Mouse (Mus musculus) ovary, adult 18-20 months (tissue): ENCODE measurements around the gene Ankrd60.

Source experiments
- DNase-seq: peaks from one replicate; pipeline ENCODE4 v3.0.0; 2022; ENCODE audit warnings: low spot score, mixed read lengths

The Ankrd60 gene

DNA sequence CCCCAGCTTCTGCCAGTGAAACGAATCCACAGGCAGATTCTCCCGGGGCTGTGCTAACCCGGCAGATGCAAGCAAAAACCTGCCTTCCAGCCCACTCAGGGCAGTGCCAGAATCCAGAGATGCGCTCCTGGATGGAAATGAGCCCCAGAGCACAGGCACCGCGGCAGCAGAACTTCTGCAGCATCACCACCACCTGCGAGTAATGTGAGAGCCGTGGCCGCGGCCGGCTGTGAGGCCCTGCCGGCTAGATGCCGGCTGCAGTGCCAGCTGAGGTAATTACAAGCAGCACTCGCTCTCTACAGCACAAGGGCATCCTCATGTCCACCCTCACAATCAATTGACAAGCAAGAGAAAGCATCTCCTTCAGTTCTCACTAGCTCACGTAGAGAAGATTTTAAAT is 6.2 kb upstream of the Ankrd60 start:
- no peak for DNase-seq

DNA sequence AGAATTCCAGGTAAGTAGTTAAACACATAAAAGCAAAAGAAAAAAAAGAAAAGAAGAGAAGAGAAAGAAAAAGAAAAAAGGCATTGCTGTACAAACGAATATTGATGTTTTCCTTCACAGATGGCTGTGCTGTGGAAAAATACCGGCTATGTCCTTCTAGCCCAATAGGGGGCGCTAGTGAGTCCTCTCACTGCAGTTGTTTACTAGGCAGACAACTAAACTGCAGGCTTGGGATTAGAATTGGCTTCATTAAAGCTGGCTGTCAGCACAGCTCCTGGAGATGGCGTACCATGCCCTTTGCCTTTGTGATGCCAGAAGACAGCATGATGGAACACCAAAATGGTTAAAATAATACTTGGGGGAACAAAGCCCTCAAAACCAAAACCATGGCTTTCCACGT is 5.3 kb upstream of the Ankrd60 start:
- no peak for DNase-seq

DNA sequence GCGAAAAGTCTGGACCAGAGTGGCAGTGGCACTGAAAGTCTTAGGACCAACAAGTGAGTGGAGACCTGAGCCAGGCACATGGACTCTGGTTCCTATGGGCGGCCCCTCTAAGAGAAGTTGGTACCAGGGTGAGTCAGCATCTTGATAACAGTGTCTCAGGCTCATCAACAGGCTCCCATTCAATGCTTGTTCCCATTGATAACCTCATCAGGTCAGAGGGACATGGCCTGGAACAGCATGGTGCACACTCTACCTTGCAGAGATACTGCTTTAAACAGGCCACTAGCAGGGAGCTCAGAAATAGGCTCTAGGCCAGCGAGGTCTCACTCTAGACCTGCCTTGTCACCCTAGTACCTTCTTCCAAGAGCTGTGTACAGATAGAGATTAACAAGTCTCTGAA is 4.7 kb upstream of the Ankrd60 start:
- no peak for DNase-seq

DNA sequence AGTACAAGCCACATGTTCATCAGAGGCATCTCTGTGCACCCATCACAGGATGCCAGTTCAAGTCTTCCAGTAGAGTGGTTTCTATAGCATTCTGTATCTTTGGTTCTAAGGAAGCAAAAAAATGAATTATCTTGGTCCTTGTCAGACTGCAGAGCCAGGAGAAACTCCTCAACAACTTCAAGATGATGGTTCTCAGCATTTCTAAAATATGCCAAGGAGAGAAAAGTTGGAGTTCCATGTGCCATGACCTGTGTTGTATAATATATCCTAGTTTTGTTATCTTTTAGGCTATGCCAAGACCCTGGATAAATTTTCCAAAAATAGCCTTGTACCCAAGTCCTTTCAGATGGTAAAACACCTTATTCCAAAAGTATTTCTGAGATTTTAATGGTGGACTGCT is 2.9 kb upstream of the Ankrd60 start:
- DNase-seq = no peak

DNA sequence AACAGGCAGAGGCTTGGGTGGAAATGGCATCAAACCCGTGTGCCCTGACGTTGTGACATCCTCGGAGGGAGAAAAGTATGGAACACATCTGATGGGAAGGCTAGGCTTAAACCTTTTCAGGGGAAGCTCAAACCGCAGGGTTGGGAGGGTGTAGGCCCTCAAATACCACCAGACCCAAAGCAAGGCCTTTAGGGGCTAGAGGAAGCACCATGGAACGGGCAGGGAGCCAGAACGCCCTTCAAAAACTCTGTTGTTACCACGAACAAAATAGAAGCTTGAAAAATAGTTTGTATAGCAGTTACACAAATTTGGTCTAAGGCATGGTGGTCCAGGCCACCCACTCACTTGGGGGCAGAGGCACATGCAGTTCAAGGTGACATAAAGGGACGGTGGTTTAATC is 430 bp upstream of the Ankrd60 start:
- DNase-seq = no peak

DNA sequence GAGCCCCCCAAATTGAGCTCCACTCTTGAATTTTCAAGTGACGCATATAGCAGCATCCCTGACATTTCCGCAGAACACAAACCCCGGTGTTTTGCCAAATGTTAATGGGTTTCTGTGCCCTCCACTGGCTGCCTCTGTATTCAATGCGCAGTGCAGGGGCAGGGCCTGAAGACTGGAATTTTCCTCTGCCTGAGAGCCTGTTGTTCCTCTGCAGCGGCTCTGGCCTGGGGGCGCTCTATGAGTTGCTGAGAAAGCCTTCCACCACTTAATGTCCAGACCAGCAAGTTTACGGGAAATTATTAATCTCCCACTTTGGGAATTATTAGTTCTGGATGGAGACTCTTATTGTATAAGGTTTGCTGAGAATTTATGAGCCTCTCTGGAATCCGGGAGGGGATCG is 14.0 kb downstream of the Ankrd60 start:
- DNase-seq = no peak

DNA sequence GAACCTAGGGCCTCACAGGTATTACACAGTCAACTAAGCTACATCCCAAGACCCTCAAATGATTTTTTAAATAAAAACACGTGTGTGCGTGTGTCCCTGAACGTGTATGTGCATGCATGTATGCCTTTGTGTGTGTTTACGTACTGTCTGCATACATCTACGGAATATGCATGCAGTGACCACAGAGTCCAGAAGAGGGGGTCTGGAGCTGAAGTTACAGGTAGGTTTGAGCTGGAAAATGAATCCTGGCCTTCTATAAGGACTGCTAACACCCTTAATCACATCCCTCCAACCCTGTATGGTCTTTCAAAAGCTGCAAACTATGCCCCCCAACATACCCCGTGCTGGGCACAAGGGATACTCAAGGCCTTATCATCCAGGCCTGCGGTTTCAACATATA is 14.8 kb downstream of the Ankrd60 start:
- no peak for DNase-seq

DNA sequence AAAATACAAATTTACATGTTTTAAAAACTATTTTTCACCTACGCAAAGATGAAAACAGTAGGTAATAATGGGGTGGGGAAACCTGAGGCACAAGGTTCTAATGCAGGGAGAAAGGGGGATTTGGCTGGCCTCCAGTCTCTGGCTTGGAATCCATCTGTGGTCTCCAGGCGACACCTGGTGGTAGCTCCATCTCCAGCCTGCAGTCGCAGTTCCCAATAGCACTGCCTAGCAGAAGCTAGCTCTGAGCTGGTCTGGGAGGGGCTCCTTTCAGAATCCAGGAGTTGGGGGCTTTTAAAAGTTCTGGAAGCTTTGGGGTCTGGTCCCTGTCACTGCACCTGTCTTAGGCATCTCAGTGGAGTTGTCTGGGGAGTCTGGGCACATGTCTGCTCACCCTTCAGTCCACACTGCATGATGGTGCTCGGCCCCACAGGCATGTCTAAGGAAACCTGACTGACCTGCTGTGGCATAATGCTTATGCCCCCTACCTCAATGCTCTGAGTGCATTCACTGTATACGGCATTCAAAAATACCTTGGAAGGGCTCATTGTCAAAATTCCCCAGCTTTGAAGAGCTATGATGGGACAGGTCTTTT is 16.2 kb downstream of the Ankrd60 start:
- peak; percentile 15 for DNase-seq

DNA sequence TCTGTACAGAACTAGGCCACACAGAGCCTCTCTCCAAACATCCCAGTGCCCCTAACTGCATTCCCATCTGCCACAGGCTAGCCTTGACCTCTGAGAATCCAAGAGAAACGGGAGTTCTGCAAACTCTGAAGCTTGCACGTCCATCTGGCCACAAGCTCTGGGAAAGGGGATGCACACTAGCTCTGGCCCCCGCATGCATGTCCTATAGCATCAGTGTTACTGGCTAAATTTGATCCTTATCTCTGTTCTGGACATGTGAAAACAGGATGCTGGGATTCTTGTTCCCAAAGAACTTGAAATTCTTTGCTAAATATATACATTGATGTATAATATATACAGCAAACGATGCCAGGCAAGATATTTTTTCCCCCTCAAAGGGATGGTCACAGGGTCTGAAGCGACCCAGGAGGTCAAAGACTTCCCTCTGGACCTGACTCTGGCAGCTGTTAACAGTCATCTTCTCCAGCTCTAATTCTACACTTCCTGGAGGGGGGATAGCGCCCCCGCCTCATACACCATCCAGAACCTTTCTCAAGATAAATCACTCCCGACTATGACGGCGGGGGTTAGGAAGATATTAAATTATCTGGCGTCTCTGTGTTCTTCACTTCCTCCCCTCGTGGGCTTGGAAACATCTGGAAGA is 19.3 kb downstream of the Ankrd60 start:
- no peak for DNase-seq

DNA sequence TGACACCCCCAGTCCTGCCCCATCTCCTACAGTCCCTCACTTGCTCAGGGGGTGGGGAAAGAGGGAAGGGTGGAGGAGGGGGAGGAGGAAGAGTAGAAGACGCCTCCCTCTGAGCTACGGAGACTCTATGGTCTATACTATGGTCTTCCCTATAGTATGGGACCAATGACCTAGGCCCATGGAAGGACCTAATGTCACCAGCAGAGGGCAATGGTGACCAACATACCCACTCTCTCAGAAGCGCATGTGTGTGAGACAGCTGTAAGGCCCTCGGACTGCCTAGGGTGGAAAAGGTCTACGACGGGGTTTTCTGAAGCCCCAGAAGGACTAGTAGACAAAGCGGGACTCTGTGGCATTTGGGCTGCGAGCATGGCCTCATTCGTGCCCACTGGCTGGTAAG is 24.3 kb downstream of the Ankrd60 start:
- no peak for DNase-seq

DNA sequence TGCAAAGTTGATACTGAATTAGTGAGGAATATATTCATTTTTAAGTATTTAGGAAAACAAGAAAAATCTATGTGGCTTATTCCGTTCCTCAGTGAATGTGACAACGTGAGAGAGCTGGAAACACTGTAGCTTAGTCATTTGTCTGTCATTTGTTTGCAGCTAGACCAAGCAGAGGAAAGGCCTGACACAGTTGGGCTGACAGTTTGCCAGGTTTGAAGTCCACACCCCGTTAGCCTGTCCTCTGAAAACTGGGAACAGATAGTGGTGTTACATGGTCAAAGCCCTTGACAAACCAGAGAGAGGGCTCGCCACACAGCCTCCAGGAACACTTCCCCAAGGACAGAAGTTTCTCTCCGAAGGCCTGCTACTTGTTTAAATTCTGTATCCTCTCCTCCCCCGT is 27.5 kb downstream of the Ankrd60 start:
- peak; percentile 21 for DNase-seq

DNA sequence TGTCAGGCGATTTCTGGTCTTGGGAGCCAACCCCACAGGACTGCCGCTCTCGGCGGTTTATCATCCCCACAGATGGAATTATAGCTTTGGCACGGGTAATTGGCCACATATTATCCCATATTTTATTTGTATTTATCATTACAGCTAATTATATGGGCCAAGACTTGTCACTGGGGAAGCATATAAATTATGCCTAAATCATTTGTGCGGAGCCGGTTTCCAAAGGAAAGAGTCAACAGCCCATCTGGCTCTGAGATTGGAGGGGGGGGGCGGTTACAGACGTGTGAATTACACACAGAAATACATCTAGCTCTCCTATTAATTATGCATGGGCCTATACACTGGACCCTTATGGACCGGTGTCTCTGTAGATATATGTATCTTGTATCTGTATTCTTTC is 28.9 kb downstream of the Ankrd60 start:
- no peak for DNase-seq

DNA sequence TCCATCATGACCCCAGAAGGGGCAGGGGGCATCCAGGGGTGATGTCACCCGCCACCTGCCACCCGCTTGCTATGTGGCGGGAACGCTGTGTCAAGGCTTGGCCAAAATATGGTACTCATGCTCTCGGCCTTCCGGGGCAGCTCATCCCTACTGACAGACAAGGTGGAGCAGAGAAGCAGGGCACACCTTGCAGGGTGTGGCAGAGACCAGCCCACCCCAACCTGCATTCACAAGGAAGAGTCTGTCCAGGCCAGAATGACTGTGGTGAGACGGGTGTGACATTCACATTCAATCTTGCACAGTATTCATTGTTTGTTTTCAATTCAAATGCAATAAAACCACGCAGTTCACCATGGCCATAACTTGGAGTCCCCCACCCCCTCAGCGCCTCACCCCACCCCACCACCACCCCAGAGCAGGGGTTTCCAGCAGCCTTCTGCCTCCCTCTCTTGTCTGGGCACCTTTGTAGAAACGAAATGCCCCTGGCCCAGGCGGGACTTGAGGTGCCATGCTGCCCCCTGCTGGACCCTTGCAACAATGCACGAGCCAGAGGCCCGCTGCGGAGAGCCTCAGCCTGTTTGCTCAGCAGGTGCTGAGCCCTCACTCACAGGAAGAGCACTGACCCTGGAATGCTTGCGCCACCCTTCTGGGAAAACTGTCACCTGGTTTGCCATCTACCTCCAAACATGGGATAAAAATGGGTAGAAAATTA is 32.0 kb downstream of the Ankrd60 start:
- DNase-seq = peak; percentile 35

DNA sequence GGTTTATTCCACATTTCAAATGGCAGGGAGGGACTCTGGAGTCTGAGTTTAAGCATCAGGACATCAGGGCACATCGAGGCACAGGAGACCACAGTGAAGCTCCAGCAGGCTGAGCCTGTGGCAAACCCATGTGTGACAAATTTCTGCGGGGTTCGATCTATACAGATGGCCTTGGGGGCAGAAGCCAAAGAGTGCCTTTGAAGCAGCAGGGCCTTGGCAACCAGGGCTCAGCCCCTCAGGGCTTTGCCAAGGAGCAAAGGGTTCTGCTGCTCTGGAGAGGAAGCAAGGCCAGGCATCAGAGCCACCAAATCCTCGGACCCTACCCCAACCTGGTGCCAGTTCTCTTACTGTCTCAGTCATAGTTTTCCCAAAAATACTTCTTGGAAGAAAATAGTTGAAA is 35.4 kb downstream of the Ankrd60 start:
- no peak for DNase-seq

DNA sequence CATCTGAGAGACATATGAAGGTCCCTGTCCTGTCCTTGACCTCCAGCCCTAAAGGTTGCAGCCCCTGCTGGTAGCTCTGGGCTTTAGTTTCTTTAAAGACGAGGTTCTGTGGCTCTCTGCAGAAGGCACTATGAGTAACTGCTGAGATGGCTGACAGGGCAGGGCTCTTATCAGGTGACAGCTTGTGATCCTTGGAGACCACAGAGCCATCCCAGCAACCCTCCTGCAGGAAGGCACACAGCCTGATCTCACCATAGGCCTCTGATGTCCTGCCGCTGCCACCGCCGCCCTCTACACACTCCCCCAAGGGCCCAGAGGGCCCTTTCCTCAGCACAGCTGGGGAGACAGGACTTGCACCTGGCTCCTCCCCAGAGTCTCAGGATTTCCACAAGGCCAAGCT is 36.4 kb downstream of the Ankrd60 start:
- no peak for DNase-seq

DNA sequence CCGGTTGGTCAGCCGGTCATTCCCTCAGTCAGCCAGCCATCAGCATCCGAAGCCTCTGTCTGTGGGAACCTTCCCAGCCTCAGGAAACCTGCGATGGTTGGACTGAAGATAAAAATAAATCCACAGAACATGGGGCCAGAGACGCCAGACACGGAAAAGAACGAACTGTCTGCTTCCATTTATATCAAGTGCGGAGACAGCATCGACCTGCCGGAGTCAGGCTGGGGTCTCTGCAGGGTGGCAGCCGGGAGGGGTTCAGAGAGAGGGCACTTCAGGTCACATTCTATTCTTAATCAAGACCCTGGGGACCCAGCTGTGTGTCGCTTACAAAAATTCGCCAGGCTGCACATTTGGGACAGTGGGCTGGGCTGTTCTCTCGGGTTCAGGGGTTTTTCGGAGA is 38.4 kb downstream of the Ankrd60 start:
- DNase-seq = no peak

DNA sequence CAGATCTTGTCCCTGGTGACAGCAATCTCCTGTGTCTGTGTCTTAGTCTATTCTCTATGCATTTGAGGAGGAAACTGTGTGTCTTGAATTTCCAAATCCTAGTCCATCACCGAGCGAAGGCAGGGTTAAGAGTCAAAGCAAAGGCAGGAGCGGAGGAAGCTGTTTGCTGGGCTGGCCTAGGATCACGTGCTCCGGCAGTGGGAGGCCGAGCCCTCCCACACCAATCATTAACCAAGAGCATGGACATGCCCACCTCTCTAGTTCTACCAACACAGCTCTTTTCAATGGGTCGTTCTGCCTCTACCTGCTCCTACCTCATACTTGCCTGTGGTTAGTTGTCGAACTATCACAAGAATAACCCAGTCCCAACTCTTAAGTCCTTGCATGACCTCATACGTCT is 42.3 kb downstream of the Ankrd60 start:
- no peak for DNase-seq

DNA sequence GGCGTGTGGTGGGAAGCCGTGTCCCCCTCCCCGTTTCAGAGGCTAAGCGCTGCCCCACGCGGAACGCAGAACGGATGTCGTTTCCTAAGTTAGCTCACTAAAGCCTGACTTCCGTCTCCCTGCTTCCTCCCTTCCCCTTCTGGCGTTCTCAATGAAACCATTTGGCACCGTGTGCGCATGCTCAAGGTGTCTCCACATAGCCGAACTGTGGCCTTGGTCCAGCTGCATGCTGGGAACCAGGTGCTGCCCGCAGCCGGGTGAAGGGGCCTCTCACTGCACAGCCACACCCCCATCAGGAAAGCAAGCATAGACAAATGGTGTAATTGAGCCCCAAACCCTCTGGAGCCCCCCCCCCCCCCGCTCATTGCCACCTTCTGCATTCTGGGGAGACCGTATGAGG is 42.8 kb downstream of the Ankrd60 start:
- no peak for DNase-seq

DNA sequence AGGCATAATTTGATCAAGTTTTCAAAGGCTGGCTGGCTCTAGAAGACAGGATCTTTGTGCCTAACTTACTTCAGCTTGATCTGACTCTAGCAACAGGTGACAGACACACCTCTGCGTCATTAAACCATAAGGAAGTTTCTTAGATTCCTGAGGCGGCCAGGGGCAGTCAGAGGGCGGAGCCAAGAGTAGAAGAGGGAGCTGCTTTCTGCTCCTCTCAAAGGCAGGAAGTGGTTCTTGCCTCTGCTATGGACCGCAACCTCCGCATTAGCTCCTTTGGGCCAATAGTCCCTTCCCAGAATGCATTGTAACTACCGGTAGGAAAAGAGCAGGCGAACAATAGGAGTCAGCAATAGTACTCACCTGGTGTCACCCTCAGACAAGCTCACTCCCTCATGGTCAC is 43.6 kb downstream of the Ankrd60 start:
- no peak for DNase-seq

DNA sequence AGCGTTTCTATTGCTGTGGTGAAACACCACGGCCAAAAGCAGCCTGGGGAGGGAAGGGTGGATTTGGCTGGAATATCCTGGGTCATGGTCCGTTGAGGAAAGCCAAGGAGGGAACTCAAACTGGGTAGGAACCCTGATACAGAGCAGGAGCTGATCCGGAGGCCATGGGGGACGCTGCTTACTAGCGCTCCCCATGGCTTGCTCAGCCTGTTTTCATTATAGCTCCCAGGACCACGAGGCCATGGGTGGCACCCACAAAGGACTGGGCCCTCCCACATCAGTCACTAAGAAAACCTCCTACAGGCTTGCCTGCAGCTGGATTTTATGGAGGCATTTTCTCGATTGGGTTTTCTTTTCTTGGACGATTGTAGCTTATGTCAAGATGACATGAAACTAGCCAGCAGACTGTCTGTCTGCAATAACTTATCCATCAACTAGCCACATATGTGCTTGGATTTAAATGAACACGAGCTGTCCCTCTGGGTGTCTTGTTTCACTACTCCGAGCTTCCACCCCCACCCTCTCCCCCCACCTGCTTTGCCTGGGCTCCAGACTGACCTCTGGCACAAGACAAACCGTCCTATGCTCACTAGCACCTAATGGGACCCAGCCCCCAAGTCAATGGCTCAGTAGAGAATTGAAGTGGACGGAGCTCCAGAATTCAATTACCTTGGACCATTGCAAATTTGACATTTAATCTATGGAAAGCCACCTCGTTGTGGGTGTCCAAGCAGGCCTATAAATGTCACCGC is 45.3 kb downstream of the Ankrd60 start:
- no peak for DNase-seq

DNA sequence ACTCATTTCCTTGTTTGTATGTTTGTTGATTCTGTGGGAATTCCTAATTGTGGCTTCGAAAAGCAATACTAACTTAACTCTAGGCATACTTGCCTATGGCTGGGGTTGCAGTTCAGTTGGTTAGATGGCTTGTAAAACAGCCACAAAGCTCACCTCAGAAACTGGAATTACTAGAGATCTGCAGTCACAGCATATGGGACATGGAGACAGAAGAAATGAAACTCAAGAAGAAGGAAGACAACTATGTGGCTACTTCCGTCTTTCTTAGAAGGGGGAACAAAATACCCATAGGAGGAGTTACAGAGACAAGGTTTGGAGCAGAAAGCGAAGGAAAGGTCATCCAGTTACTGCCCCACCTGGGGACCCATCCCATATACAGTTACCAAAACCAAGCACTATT is 49.7 kb downstream of the Ankrd60 start:
- no peak for DNase-seq

DNA sequence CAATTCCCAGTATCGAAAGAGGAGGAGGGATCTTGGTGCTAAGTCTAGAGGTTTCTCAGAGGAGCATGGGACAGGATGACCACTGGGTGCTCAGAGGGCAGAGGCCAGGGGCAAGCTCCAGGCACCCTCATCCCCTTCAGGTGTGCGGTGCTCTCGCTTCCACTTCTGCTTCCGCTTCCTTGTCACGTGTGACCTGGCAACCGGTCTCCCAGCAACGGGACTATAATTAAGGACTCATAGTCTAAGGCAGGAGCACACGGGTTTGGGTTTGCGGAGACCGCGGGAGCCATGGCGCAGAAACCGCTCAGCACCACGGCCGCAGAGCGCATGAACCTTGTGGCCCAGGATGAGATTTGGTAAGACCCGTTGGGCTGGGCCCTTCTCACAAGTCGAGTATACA is 55.8 kb downstream of the Ankrd60 start, which contains the start of gene 1700021F07Rik:
Gene 1700021F07Rik, plus strand, starts transcription at position 211 of the 400 bp plus-strand sequence.
- no peak for DNase-seq
